1 mouse cellular context compared by ENCODE assay signal in the genomic region with DNA sequence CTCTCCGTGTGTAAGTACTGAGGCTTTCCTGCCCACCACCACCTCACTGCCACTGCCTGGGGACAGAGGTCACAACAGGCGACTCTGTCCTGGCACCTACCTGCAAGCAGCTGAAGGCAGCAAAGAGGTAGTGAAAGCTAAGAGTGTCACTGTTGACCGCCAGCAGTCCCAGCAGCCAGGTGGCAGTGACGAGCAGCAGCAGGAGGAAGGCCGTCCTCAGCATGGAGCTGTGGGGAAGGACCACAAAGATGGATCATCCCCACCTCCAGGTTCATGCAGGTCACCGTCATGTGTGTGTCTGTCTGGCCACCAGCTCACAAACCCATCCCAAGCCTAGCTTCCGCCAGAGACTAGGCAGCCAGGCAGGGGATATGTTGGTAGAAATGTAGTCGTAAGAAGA.
A peak's percentile ranks its signal among the peaks of the same experiment; 100 is the strongest.
TF ChIP-seq lines count a peak whose summit lies in the region.

No protein-coding gene starts in this region.

TF ChIP-seq in MEL, 35 proteins besides CTCF, POLR2A, EP300 and RAD21 (continued from another document):
- TF ChIP-seq ZC3H11A (IDR thresholded peaks at IDR 0.05; ENCODE audit: low read depth, low read length) (peak; percentile 32; the same call in 1 of the 2 replicates), TBP (IDR thresholded peaks at IDR 0.05; ENCODE audit: low read depth, low read length) (no peak), RCOR1 (IDR thresholded peaks at IDR 0.05; ENCODE audit: low read depth, low read length) (no peak), SMC3 (IDR thresholded peaks at IDR 0.05; ENCODE audit: low read depth, low read length) (peak; percentile 74), USF1 (IDR thresholded peaks at IDR 0.05; ENCODE audit: low read depth, low read length) (no peak), MYB (IDR thresholded peaks at IDR 0.05; ENCODE audit: low read depth, low read length) (no peak), GABPA (IDR thresholded peaks at IDR 0.05; ENCODE audit: low read depth, low read length) (no peak)
